Mouse (Mus musculus): ENCODE results near the gene Ptpn18. TPM values are rescaled to one million over a fixed set of nuclear protein-coding genes. Genes with fewer than 3 reads are reported as not detected.

The Ptpn18 gene
- 272 TPM for polyA plus RNA-seq (2017; shearing (Covaris generic))

GRCm38 (mm10) chr1:34459284-34460060 is at the start of gene Ptpn18:
Gene Ptpn18, plus strand, starts transcription at chr1:34459762.

DNA sequence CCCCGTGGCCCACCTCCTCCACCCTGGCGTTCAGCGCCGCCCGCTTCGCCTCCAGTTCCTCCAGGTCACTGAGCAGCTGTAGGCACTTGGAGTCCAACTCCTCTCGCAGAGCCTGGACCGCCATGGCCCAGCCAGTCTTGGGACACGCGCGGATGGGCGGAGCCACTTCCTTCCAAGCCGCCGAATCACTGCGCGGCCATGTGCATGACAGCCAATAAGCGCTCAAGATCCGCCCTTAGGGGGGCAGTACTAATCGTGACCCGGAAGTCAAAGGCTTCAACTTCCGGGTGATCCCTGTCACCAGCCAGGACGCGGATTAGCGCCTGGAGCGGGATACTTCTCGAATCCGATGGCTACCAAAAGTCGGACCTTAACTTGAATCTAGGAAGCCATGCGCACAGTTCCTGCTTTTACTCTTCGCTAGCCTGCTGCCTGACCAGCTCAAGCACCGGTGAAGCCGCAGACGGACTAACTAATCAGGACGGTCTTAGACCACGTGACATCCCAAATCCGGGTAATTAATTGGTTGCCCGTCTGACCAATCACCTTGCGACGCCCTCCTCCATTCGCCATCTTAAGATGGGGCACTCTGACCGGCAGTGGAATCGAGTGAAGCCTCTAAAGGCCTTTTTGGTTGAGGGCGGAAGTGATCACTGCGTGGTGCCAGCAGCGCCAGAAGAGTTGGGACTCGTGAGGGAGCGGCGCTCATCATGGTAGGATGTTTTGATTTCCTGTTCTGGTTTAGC is 20.2 kb upstream of the Ptpn18 start, which contains the start of the genes Ccdc115 and Imp4:
Gene Ccdc115, minus strand, starts transcription at position 458 of the 746 bp plus-strand sequence.
Gene Imp4, plus strand, starts transcription at position 637 of the 746 bp plus-strand sequence.

Other genes starting within 250 kb of the Ptpn18 start
- 55.5 TPM for gene Ccdc115, start 20.1 kb upstream of the Ptpn18 start, polyA plus RNA-seq (2017; shearing (Covaris generic))
- gene Imp4, start 19.9 kb upstream of the Ptpn18 start, polyA plus RNA-seq (2017; shearing (Covaris generic)) = 148 TPM
- not detected for gene Prss39, start 38.6 kb downstream of the Ptpn18 start, polyA plus RNA-seq (2017; shearing (Covaris generic))
- 0.17 TPM for gene Cfc1, start 75.9 kb downstream of the Ptpn18 start, polyA plus RNA-seq (2017; shearing (Covaris generic))
- not detected for gene Prss40, start 101.2 kb downstream of the Ptpn18 start, polyA plus RNA-seq (2017; shearing (Covaris generic))
- gene Amer3, start 119.9 kb downstream of the Ptpn18 start, polyA plus RNA-seq (2017; shearing (Covaris generic)) = not detected